Mouse (Mus musculus): ENCODE measurements around the gene Gm49776. TPM values are rescaled to one million over a fixed set of nuclear protein-coding genes. Genes with fewer than 3 reads are reported as not detected.

Gm49776 gene
- polyA plus RNA-seq, 1 experiment from 2014 or later: 1.2 TPM

- Histone ChIP-seq H3K27ac (ENCODE audit: low read depth, low read length) (no peak overlapping the region), H3K4me2 (replicated peaks; ENCODE audit: low read depth) (no peak overlapping the region), H3K4me3 (ENCODE audit: low read depth, low read length) (no peak overlapping the region), H3K9ac (ENCODE audit: low read depth, low read length) (no peak overlapping the region), H3K36me3 (ENCODE audit: control insufficient read depth, insufficient read depth) (peaks cover 16% of the 10 kb centered on the region), H3K4me1 (replicated peaks; ENCODE audit: control insufficient read depth, insufficient read depth, low read length) (no peaks in the 10 kb centered on the region), H3K9me3 (ENCODE audit: control insufficient read depth) (no peaks in the 10 kb centered on the region), H3K27me3 (replicated peaks; ENCODE audit: control insufficient read depth, insufficient read depth, low read length) (no peaks in the 10 kb centered on the region)
- ATAC-seq: no peak
- 82% methylated on average over 6 of the region's 6 CpGs for WGBS
- TF ChIP-seq CTCF (IDR thresholded peaks at IDR 0.05; ENCODE audit: low read depth): no peak
Measured at GRCm38 (mm10) chr16:18230617-18231016, 27.5 kb downstream of the Gm49776 start.

- no peak overlapping the region for H3K4me3 ChIP-seq (ENCODE audit: low read depth, low read length)
- no peak overlapping the region for H3K9ac ChIP-seq (ENCODE audit: low read depth, low read length)
- no peaks in the 10 kb centered on the region for H3K4me1 ChIP-seq (replicated peaks; ENCODE audit: control insufficient read depth, insufficient read depth, low read length)
- no peaks in the 10 kb centered on the region for H3K27me3 ChIP-seq (replicated peaks; ENCODE audit: control insufficient read depth, insufficient read depth, low read length)
- peak overlapping the region; percentile 9; the same call in 1 of the 2 replicates for H3K4me2 ChIP-seq (replicated peaks; ENCODE audit: low read depth)
- no peak for TF ChIP-seq CTCF (IDR thresholded peaks at IDR 0.05; ENCODE audit: low read depth)
- no peak overlapping the region for H3K27ac ChIP-seq (ENCODE audit: low read depth, low read length)
- no peaks in the 10 kb centered on the region for H3K9me3 ChIP-seq (ENCODE audit: control insufficient read depth)
- ATAC-seq: no peak
- peaks cover 26% of the 10 kb centered on the region for H3K36me3 ChIP-seq (ENCODE audit: control insufficient read depth, insufficient read depth)
- 52% methylated on average over 11 of the region's 11 CpGs for WGBS
Measured at GRCm38 (mm10) chr16:18229622-18230021, 28.5 kb downstream of the Gm49776 start.

GRCm38 (mm10) chr16:18228856-18229255, 29.3 kb downstream of the Gm49776 start:
- Histone ChIP-seq H3K27ac (ENCODE audit: low read depth, low read length) (no peak overlapping the region), H3K27me3 (replicated peaks; ENCODE audit: control insufficient read depth, insufficient read depth, low read length) (no peaks in the 10 kb centered on the region), H3K4me1 (replicated peaks; ENCODE audit: control insufficient read depth, insufficient read depth, low read length) (no peaks in the 10 kb centered on the region), H3K9me3 (ENCODE audit: control insufficient read depth) (no peaks in the 10 kb centered on the region), H3K36me3 (ENCODE audit: control insufficient read depth, insufficient read depth) (peaks cover 34% of the 10 kb centered on the region), H3K4me2 (replicated peaks; ENCODE audit: low read depth) (no peak overlapping the region), H3K4me3 (ENCODE audit: low read depth, low read length) (no peak overlapping the region), H3K9ac (ENCODE audit: low read depth, low read length) (no peak overlapping the region)
- 92% methylated on average over 4 of the region's 4 CpGs for WGBS
- no peak for ATAC-seq
- no peak for TF ChIP-seq CTCF (IDR thresholded peaks at IDR 0.05; ENCODE audit: low read depth)

- ATAC-seq: no peak
- 93% methylated on average over 20 of the region's 20 CpGs for WGBS
- no peaks in the 10 kb centered on the region for H3K27me3 ChIP-seq (replicated peaks; ENCODE audit: control insufficient read depth, insufficient read depth, low read length)
- peaks cover 39% of the 10 kb centered on the region for H3K36me3 ChIP-seq (ENCODE audit: control insufficient read depth, insufficient read depth)
- no peak overlapping the region for H3K27ac ChIP-seq (ENCODE audit: low read depth, low read length)
- H3K4me1 ChIP-seq (replicated peaks; ENCODE audit: control insufficient read depth, insufficient read depth, low read length): no peaks in the 10 kb centered on the region
- no peak overlapping the region for H3K4me2 ChIP-seq (replicated peaks; ENCODE audit: low read depth)
- no peaks in the 10 kb centered on the region for H3K9me3 ChIP-seq (ENCODE audit: control insufficient read depth)
- H3K9ac ChIP-seq (ENCODE audit: low read depth, low read length): no peak overlapping the region
- H3K4me3 ChIP-seq (ENCODE audit: low read depth, low read length): no peak overlapping the region
- TF ChIP-seq CTCF (IDR thresholded peaks at IDR 0.05; ENCODE audit: low read depth): no peak
Measured at GRCm38 (mm10) chr16:18227897-18228422, 30.2 kb downstream of the Gm49776 start.

- ATAC-seq: no peak
- no peak overlapping the region for H3K4me2 ChIP-seq (replicated peaks; ENCODE audit: low read depth)
- peaks cover 43% of the 10 kb centered on the region for H3K36me3 ChIP-seq (ENCODE audit: control insufficient read depth, insufficient read depth)
- no peak for TF ChIP-seq CTCF (IDR thresholded peaks at IDR 0.05; ENCODE audit: low read depth)
- no peaks in the 10 kb centered on the region for H3K27me3 ChIP-seq (replicated peaks; ENCODE audit: control insufficient read depth, insufficient read depth, low read length)
- H3K9me3 ChIP-seq (ENCODE audit: control insufficient read depth): no peaks in the 10 kb centered on the region
- H3K27ac ChIP-seq (ENCODE audit: low read depth, low read length): no peak overlapping the region
- no peak overlapping the region for H3K9ac ChIP-seq (ENCODE audit: low read depth, low read length)
- no peaks in the 10 kb centered on the region for H3K4me1 ChIP-seq (replicated peaks; ENCODE audit: control insufficient read depth, insufficient read depth, low read length)
- H3K4me3 ChIP-seq (ENCODE audit: low read depth, low read length): no peak overlapping the region
- WGBS: 89% methylated on average over 13 of the region's 13 CpGs
Measured at GRCm38 (mm10) chr16:18227187-18227586, 30.9 kb downstream of the Gm49776 start.

GRCm38 (mm10) chr16:18222188-18222587, 35.9 kb downstream of the Gm49776 start:
- 87% methylated on average over 11 of the region's 11 CpGs for WGBS
- Histone ChIP-seq H3K36me3 (ENCODE audit: control insufficient read depth, insufficient read depth) (peaks cover 38% of the 10 kb centered on the region), H3K9ac (ENCODE audit: low read depth, low read length) (no peak overlapping the region), H3K4me3 (ENCODE audit: low read depth, low read length) (no peak overlapping the region), H3K4me1 (replicated peaks; ENCODE audit: control insufficient read depth, insufficient read depth, low read length) (no peaks in the 10 kb centered on the region), H3K9me3 (ENCODE audit: control insufficient read depth) (no peaks in the 10 kb centered on the region), H3K4me2 (replicated peaks; ENCODE audit: low read depth) (no peak overlapping the region), H3K27ac (ENCODE audit: low read depth, low read length) (no peak overlapping the region), H3K27me3 (replicated peaks; ENCODE audit: control insufficient read depth, insufficient read depth, low read length) (no peaks in the 10 kb centered on the region)
- no peak for ATAC-seq
- TF ChIP-seq CTCF (IDR thresholded peaks at IDR 0.05; ENCODE audit: low read depth): no peak

- TF ChIP-seq CTCF (IDR thresholded peaks at IDR 0.05; ENCODE audit: low read depth): peak; percentile 52
- Histone ChIP-seq H3K9me3 (ENCODE audit: control insufficient read depth) (no peaks in the 10 kb centered on the region), H3K4me3 (ENCODE audit: low read depth, low read length) (no peak overlapping the region), H3K4me2 (replicated peaks; ENCODE audit: low read depth) (no peak overlapping the region), H3K27me3 (replicated peaks; ENCODE audit: control insufficient read depth, insufficient read depth, low read length) (no peaks in the 10 kb centered on the region), H3K9ac (ENCODE audit: low read depth, low read length) (no peak overlapping the region), H3K4me1 (replicated peaks; ENCODE audit: control insufficient read depth, insufficient read depth, low read length) (no peaks in the 10 kb centered on the region), H3K36me3 (ENCODE audit: control insufficient read depth, insufficient read depth) (peaks cover 34% of the 10 kb centered on the region), H3K27ac (ENCODE audit: low read depth, low read length) (no peak overlapping the region)
- WGBS: 80% methylated on average over 11 of the region's 11 CpGs
- no peak for ATAC-seq
Measured at GRCm38 (mm10) chr16:18221543-18221898, 36.6 kb downstream of the Gm49776 start.

All from intestine, postnatal 0 days (tissue).